Mouse (Mus musculus) spleen, adult 18-20 months (tissue): Measurements from ENCODE around the gene Hist1h4j.
A peak's percentile ranks its signal among the peaks of the same experiment; 100 is the strongest.

Experiments used
- DNase-seq, 2 experiments: peaks; one replicate each; pipeline ENCODE4 v3.0.0; 2022; ENCODE audit warnings: mixed read lengths in 2 of 2

Gene Hist1h4j

DNA sequence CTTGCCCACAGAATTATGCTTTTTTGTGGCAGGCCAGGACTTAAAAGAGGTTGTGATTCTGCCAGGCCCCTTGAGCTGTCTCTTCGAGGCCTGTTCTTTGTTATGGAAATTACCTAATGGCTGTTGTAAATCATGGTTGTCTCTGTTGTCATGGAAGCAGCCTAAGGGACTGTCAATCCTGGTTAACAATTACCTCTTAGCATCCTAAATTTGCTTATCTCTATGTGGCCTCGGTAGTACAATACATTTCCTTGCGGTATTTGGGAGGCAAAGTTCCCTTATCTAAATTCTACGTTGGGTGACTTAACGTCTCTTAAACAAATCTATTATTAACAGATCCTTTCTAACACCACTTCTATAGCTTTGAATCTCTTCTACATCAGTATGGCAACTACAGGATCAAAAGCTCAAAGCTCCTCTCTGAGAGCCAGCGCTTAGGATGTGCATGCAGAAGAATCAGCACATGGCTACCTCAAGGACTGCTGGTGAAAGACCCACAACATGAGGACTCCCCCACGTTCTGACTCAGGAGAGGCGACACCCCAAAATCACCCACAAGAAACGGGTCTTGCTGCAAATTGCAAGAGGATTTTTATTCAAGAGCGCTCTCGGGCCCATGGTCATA is 6.8 kb upstream of the Hist1h4j start:
- DNase-seq: no peak

DNA sequence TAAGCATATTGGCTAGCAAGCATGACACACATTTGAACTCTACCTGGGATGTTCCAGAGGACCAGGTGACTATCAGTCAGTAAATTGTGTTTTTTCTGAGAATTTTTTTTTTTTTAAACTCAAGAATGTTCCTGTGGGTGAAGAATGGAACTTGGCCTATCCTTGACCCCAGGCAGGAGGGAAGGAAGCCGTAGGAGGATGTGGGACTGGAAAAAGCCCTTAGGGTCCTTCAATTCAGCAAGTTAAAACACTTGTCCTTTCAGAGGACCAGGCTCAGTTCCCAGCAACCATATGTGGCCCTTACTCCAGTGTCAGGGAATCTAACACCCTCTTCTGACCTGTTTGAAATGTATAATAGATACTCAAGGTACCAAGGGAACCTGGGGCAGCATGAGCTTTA is 5.3 kb upstream of the Hist1h4j start:
- no peak for DNase-seq

DNA sequence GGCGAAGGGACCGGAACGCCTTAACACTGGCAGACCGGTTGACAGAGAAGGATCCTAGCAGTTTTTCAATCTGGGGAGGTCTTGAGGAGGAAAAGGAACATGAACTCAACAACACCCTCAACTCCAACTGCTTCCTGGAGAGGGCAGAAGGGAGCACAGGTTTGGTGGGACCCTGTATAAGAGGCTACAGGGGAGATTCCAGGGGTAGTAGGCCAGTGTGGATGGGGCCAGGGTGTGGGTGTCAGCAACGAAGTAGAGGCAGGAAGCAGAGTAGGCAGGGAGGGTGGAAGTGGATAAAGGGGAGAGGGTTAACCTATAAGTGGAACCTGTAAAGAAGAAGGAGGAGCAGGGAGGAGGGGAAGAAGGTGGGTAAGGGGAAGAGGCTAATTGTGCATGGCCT is 1.4 kb upstream of the Hist1h4j start:
- no peak for DNase-seq

DNA sequence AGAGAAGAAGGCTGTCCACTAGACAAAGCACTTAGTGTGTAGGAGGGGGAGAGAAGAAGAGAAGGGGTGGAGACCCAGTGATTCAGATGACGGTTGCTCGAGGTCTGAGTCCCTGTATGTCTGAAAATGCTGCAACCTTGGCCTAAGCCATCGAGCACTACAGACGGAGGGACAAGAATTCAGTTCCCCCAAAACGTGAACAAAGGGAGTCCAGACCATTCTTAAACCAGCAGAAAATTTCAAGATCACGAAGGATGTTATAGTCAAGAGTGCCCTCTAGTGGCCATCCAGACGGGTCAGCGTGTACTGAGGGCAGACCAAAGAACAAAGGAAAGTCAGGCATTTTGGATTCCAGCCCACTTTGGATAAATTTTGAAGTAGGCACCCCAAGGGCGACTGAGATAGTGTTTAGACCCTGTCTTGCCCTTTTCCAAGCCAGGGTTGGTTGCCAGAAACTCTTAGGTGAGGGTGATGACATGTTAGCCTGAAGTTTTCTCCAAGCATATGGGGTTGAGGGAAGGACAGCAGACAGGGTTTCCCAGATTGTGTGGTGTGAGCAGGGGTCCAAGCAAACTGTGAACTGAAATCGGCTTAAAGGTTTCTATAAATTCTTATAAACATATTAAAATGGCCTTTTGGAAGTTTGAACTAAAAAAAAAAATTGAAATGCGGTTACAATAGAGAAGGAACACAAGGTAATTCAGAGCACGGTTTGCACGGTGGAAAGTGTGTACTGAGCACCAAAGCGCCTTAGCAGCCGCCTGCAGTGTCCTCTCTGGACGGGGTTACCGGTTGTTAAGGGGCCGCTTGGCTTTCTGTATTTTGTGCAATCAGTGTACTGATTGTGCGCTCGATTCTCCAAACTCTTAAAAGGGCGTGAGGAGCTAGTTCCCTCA is 606 bp upstream of the Hist1h4j start:
- peak; percentile 30 to 60 for DNase-seq

DNA sequence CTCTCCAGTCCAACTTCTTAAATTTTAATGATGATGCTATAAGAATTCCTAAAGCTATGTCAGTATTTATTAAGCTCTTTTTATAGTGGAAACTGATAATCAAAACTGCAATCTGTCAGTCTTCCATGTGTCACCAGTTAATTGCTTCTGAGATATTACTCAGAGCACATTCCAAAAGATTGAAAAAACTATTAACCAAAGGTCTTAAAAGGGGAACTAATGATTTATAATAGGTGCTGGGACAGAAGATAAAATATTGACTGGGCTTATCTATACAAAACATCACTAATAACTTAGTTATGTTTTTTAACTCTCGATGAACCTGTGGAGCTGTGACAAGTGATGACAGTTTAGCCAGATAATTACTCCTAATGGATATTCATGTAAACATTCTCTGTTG is 10.1 kb downstream of the Hist1h4j start:
- DNase-seq: no peak

DNA sequence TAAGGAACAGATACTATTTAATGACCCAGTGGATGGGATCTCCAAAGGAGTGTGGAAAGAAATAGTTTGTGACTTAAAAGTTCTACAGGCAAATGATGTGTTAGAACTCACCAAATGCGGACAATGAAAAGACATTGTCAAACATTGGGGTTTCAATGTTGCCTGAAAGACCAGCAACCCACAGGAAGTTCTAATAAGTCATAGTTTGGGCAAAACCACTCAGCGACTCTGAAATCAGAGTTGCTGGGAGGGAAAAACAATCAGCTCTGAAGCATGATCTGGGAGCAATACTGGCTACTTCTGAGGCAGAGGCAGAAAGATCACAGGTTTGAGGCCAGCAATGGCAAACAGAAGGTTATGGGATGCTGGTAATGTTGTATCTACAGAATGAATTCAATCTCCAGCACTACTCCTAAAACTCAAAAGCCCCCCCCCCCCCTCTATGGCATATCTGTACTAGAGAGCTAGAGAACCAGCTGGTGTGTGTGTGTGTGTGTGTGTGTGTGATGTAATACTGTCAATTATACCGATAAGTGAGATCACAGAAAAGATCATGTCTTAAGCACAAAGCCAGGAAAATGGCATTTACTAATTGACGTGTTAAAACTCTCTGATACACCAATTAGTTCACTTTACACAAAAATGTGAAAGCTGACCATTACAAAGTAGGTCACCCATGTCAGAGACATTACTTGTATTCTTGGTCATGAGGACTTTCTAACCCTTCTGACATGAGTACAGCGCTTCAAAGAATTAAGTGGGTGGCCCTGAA is 14.7 kb downstream of the Hist1h4j start:
- no peak for DNase-seq

DNA sequence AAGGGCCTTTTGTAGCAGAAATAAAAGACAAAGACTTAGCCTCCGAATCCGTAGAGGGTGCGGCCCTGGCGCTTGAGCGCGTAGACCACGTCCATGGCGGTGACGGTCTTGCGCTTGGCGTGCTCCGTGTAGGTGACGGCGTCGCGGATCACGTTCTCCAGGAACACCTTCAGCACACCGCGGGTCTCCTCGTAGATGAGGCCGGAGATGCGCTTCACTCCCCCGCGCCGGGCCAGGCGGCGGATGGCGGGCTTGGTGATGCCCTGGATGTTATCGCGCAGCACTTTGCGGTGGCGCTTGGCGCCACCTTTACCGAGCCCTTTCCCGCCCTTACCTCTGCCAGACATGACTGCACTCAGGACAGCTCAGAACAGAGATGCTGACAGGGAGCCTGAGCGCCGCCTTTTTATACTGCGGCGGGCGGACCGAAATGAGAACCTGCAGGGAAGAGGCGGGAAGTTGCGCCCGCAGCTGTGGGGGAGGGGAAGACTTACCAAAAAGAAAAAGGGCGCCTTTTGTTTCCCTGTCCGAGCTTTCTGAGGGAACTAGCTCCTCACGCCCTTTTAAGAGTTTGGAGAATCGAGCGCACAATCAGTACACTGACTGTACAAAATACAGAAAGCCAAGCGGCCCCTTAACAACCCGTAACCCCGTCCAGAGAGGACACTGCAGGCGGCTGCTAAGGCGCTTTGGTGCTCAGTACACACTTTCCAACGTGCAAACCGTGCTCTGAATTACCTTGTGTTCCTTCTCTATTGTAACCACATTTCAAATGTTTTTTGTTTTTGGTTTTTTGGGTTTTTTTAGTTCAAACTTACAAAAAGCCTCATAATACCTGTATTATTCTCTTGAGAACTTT is 15.5 kb downstream of the Hist1h4j start, which contains the start of gene Hist1h4k:
Hist1h4k (minus strand) TSS at position 347 of the 859 bp plus-strand sequence.
- peak; percentile 82 to 86 for DNase-seq

DNA sequence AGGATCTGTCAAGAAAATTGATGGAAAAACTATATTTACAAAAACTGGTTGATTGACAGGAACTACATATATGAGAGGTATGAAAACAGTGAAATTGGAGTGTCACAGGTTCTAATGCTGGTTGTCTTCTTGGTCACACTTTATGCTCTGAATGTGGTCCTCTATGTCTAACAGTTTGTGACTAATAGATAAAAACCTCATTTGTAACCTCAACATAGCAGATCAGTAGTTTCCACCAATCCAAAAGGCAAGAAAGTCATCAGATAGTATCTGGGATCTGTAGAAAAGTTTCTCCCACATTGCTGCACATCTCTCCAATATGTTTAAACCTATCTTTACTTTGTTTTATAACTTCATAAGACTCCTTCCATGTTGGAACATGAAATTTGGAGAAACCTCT is 16.6 kb downstream of the Hist1h4j start:
- DNase-seq: no peak

DNA sequence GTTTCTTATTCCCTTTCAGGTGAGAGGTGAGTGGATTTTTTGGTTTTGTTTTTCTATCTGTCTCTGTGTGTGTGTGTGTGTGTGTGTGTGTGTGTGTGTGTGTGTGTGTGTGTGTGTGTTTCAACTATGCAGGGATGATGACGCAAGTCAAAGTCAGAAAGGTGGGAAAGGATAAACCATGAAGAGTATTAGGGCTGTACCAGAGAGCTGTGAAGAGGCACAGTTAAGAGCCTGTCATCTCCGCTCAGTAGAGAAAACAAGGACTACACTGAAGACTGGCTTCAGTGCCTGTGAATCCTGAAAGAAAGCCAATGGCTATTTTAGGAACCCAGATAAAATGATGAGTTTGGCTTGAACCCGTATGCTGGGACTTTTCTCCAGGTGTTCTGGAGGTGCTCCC is 17.0 kb downstream of the Hist1h4j start:
- DNase-seq: no peak

DNA sequence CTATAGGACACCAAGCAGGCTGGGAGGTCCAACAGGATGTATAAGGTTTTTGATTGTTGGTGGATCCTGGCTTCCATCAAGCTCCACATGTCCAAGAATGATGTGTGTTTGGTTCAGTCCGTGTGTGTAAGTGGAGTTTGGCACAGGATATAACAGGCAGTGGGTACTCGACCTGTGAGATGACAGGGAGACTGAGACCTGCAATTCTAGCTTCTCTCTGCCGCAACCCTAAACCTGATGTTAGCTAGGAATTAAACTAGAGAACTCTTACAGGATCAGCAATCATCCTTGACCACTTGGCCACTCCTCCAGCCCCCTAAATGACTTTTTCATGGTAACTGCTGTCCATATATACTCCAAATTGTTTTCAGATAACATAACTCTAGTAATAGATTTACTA is 17.5 kb downstream of the Hist1h4j start:
- no peak for DNase-seq

DNA sequence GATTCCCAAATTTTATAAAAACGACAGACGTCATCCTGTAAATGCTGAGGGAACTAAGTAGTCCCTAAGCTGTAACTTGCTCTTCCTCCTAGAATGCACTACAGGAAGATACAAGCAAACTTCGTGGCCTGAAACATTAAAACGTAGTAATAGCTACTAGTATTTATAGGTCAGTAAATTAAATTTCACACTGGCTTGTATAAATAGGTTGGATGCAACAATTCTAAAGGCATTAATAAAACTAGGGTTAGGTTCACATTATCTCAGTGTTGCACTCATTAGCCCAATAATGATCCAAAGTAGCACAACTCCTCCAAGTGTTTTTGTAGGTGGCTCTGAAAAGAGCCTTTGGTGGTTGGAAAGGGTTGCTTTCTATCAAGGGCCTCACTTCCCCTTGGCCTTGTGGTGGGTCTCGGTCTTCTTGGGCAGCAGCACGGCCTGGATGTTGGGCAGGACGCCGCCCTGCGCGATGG is 18.2 kb downstream of the Hist1h4j start:
- no peak for DNase-seq

DNA sequence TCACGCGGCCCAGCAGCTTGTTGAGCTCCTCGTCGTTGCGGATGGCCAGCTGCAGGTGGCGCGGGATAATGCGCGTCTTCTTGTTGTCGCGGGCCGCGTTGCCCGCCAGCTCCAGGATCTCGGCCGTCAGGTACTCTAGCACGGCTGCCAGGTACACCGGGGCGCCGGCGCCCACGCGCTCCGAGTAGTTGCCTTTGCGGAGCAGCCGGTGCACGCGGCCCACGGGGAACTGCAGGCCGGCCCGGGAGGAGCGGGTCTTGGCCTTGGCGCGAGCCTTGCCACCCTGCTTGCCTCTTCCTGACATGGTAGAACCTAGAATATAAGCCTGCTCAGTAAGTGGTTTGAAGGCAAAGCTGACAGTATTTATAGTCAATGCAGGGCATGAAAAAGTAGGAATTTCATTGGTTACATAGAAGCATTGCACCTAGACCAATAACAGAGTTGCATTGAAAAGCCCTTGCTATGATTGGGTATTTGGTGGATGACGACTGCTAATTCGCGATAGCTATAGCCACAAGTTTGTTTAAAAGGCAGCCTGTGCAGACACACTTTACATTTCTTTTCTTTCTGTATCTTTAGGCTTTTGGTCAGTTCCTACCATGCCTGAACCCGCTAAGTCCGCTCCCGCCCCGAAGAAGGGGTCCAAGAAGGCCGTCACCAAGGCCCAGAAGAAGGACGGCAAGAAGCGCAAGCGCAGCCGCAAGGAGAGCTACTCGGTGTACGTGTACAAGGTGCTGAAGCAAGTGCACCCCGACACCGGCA is 18.8 kb downstream of the Hist1h4j start, which contains the start of the genes Hist1h2ak and Hist1h2bn:
Hist1h2ak (minus strand) TSS at position 304 of the 762 bp plus-strand sequence.
Hist1h2bn (plus strand) TSS at position 600 of the 762 bp plus-strand sequence.
- peak; percentile 45 to 46 for DNase-seq

DNA sequence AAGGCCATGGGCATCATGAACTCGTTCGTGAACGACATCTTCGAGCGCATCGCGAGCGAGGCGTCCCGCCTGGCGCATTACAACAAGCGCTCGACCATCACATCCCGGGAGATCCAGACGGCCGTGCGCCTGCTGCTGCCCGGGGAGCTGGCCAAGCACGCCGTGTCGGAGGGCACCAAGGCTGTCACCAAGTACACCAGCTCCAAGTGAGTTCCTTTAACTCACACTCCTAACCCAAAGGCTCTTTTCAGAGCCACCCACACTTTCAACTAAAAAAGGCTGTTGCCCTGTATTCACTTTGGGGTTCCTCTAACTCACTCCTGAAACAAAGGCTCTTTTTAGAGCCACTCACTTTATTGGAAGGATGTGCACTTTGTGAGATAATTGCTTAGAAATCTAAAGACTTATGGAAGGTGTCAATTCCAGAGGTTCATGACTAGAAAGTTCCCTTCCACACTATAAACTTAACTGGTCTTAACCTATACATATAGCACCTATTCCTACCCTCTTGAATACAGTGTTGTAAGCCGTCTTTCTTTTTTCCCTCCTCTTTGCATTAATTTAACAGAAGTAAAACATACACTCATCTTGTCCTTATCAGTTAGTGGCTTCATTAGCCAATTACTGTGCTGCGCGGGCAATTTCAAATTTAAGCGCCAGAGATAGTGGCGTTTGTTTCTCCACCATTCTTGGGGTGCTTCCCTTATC is 19.6 kb downstream of the Hist1h4j start:
- DNase-seq: peak in 1 of 2 experiments; percentile 19

DNA sequence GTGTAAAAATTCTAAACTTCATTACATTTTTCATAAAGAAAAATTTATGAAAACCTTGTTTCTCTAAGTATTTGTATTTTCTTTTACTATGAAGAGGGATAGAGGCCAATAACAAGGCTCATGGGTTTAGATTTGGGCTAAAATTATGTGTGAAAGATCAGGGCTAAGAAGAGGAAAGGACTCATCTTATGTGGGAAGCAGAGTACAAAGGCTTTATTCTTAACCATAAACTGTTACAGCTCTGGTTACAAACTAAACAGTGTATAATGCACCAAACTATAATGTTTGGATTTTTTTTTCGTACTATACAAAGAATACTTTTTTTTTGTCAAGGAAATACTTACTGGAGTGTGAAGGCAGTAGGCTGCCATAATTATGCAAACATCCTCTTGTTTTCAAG is 20.8 kb downstream of the Hist1h4j start:
- no peak for DNase-seq

DNA sequence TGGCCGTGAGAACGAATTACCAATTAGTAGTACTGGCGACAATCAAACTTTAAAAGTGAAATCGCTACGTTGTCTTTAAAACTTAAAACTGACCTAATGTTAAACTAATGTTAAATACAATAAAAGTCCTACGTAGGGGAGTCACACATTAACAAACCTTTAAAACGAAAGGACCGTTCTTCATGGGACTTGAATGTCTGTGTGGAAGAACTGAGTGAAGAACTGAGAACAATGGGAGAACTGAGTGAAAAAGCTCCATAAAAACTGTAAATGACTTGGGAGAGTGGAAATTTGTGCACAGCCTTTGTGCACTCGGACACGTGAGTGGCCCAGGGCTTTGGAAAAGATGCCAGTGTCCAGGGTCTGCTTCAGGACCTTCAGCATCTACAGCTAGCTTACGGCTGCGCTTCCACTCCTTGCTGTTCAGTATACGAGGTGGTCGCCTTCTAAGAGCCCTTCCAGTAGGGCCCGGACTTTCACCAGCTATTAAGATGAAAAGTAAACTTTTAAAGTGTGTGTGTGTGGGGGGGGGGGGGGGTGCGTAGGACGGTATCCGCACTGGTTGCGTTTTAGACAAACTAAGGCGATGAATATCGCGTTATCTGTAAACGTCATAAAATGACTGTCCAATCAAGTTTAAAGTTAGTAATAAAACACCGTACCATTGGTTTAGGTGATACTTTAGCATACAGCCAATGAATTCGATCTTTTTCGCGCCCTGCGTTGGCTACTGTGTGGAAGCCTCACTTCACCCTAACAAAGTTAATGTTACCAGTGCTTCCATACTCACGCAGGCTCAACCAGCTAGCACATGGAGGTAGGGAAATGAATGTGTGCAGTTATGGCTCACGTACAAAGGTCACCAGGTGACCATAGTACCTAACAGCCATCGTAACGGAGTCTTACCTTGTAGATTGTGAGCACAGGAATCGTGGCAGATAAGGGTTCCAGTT is 44.2 kb downstream of the Hist1h4j start:
- DNase-seq: peak; percentile 43 to 48

DNA sequence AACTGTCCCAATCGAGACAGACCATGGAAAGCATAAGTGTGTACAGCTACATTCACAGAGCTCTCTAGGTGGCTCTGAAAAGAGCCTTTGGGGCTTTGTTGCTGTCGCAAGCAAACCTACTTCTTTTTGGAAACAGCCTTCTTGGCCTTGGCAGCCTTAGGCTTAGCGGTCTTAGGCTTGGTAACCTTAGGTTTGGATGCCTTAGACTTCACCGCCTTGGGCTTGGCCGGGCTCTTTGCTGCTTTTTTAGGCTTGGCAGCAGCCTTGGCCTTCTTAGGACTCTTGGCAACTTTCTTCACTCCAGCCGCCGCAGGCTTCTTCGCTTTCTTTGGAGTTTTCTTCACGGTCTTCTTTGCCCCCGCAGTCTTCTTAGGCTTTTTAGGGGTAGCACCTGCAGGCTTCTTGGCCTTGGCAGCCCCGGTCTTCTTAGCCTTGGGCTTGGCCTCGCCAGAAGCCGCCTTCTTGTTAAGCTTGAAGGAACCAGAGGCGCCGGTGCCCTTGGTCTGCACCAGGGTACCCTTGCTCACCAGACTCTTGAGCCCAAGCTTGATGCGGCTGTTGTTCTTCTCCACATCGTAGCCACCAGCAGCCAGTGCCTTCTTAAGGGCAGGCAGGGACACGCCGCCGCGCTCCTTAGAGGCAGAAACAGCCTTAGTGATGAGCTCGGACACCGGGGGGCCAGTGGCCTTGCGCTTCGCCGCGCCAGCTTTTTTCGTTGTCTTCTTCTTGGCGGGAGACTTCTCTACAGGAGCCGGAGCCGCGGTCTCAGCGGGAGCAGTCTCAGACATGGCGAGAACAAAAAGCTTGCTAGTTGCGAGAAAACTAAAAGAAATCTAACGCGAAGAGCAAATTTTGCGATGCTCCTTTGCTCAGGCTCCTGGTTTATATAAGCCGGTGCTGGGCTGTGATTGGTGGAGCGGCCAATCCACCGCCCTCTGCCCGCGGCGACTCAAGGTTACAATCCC is 45.2 kb downstream of the Hist1h4j start, which contains the start of gene Hist1h1b:
Hist1h1b (minus strand) TSS at position 859 of the 965 bp plus-strand sequence.
- peak; percentile 37 to 42 for DNase-seq

DNA sequence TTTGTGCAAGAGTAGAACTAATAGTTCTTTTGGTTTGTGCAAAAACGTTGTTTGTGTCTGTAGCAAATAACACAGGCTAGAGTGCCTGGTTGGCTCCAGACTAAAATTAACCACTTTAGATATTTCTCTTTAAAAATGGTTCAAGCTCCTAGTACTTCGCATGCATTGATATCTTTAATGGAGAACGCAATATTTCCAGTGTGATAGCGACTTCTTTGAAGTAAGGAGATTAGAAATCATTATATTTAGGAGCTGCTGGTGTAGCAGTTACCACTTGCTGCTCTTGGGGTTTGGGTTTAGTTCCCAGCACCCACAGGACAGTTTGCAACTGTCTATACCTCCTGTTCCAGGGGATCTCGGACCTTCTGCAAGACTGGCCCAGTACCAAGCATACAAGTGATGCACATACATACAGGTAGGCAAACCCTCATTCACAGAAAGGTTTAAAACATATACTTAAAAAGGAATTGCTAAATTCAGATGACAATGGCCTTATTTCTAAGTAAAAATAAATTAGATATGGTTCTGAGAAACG is 46.2 kb downstream of the Hist1h4j start:
- no peak for DNase-seq

DNA sequence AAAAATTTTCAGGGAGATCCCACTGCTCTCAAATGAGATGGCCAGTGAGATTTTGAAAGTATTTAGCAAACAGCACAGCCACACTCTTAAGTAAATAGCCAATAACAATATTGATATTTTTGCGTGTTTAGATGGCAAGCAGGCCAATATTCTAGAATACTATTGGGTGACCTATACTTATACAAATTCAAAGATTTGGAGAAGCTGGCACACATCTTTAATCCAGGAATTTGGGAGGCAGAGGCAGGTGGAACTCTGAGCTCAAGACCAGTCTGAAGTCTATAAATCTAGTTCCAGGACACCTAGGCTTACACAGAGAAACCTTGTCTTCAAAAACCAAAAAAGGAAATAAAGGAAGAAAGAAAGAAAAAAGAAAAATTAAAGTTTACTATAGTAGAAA is 46.8 kb downstream of the Hist1h4j start:
- DNase-seq: no peak
